9 mouse cellular contexts compared by ENCODE assay signal in the genomic region with DNA sequence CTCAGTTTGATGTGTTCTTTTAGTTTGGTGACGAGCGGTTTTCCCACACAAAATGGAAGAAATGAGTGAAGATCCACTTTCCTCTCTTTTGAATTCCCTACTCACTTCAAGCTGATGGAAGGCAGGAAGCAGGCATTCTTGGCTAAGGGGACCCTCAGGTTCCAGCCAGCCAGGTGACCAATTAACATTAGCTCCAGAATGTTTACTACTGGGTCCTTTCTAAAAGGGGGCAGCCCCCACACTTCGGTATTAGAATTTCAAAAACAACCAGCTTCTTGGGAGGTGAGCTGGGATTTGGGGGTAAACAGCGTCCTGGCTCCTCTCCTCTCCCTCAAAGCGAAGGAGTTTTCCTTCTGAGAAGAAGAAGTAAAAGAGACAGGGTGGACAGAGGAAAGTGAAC.
DNase-seq lines count a peak whose midpoint lies in the region; ATAC-seq and TF ChIP-seq lines count a peak whose summit lies in the region.
"Had no signal": no experiment of that assay in that cellular context is flagged by ENCODE, and none has a peak within 500 bp of the region (broad histone marks: within the 10 kb centered on the region; RNA-seq: fewer than 3 reads in every experiment).

No protein-coding gene starts in this region.

- H3K9me3 ChIP-seq in forebrain, embryonic 12.5 days: no peaks in the 10 kb centered on the region
- no peaks in the 10 kb centered on the region for H3K9me3 ChIP-seq in forebrain, embryonic 11.5 days (ENCODE audit: control insufficient read depth, low read length)
- no peaks in the 10 kb centered on the region for H3K9me3 ChIP-seq in neural tube, embryonic 11.5 days (ENCODE audit: control insufficient read depth, low read length)
- H3K9me3 ChIP-seq in liver, postnatal 0 days (ENCODE audit: low read length): no peaks in the 10 kb centered on the region

- H3K27me3 ChIP-seq in forebrain, embryonic 12.5 days: peaks cover 33% of the 10 kb centered on the region
- H3K27me3 ChIP-seq in forebrain, embryonic 11.5 days (ENCODE audit: control insufficient read depth, insufficient read depth, low read length): no peaks in the 10 kb centered on the region
- peaks cover 8% of the 10 kb centered on the region; the same call in 1 of the 2 replicates for H3K27me3 ChIP-seq in neural tube, embryonic 11.5 days (ENCODE audit: control insufficient read depth, insufficient read depth, low read length)
- peaks cover 8% of the 10 kb centered on the region for H3K27me3 ChIP-seq in liver, postnatal 0 days (ENCODE audit: insufficient read depth, low read length)

- H3K4me3 ChIP-seq in forebrain, embryonic 12.5 days (replicated peaks): peak overlapping the region; percentile 39; the same call in 1 of the 2 replicates
- no peak overlapping the region for H3K4me3 ChIP-seq in forebrain, embryonic 11.5 days (ENCODE audit: low read depth, low read length)
- H3K4me3 ChIP-seq in neural tube, embryonic 11.5 days (ENCODE audit: low read depth, low read length): no peak overlapping the region
- no peak overlapping the region for H3K4me3 ChIP-seq in liver, postnatal 0 days (ENCODE audit: low read depth, low read length)

- H3K27ac ChIP-seq in forebrain, embryonic 12.5 days: no peak overlapping the region
- H3K27ac ChIP-seq in forebrain, embryonic 11.5 days (ENCODE audit: low read depth, low read length): no peak overlapping the region
- no peak overlapping the region for H3K27ac ChIP-seq in neural tube, embryonic 11.5 days (ENCODE audit: low read depth, low read length)
- H3K27ac ChIP-seq in liver, postnatal 0 days (ENCODE audit: low read depth): no peak overlapping the region

- H3K36me3 ChIP-seq in forebrain, embryonic 12.5 days (replicated peaks): no peaks in the 10 kb centered on the region
- H3K36me3 ChIP-seq in forebrain, embryonic 11.5 days (ENCODE audit: control insufficient read depth, insufficient read depth, low read length): no peaks in the 10 kb centered on the region
- H3K36me3 ChIP-seq in neural tube, embryonic 11.5 days (ENCODE audit: control insufficient read depth, insufficient read depth, low read length): no peaks in the 10 kb centered on the region
- H3K36me3 ChIP-seq in liver, postnatal 0 days (replicated peaks; ENCODE audit: insufficient read depth, low read length): no peaks in the 10 kb centered on the region

- no peak for DNase-seq in forebrain, embryonic 11.5 days (ENCODE audit: low spot score)
- no peak for DNase-seq in neural tube, embryonic 11.5 days (ENCODE audit: low spot score)
- no peak for DNase-seq in neural tube, embryonic 10.5 days (ENCODE audit: extremely low spot score, low spot score)
- DNase-seq in liver, postnatal 0 days: no peak
- DNase-seq in spleen, postnatal 36 days (ENCODE audit: low spot score in 2 of 2): no peak
- DNase-seq in retina, postnatal 1 day: no peak
- DNase-seq in spleen, postnatal 14 days (ENCODE audit: low spot score in 2 of 2): no peak
- DNase-seq: lung, postnatal 14 days had no signal

- no peak for TF ChIP-seq CTCF in liver, postnatal 0 days (IDR thresholded peaks at IDR 0.05; ENCODE audit: low read depth)

- no peak for TF ChIP-seq EP300 in liver, postnatal 0 days (IDR thresholded peaks at IDR 0.05; ENCODE audit: low read depth)

- H3K4me1 ChIP-seq in forebrain, embryonic 12.5 days: peaks cover 25% of the 10 kb centered on the region
- peaks cover 9% of the 10 kb centered on the region for H3K4me1 ChIP-seq in forebrain, embryonic 11.5 days (replicated peaks; ENCODE audit: control insufficient read depth, insufficient read depth, low read length)
- H3K4me1 ChIP-seq in neural tube, embryonic 11.5 days (ENCODE audit: control insufficient read depth, insufficient read depth, low read length): peaks cover 5% of the 10 kb centered on the region; the same call in 1 of the 2 replicates
- H3K4me1 ChIP-seq in liver, postnatal 0 days (ENCODE audit: insufficient read depth): no peaks in the 10 kb centered on the region

- ATAC-seq in forebrain, embryonic 12.5 days (ENCODE audit: low FRiP score): no peak
- no peak for ATAC-seq in forebrain, embryonic 11.5 days (replicated peaks; ENCODE audit: low FRiP score)
- no peak for ATAC-seq in neural tube, embryonic 11.5 days (ENCODE audit: insufficient read depth, low FRiP score, low TSS enrichment)
- ATAC-seq in liver, postnatal 0 days: no peak

- no peak overlapping the region for H3K9ac ChIP-seq in forebrain, embryonic 12.5 days
- no peak overlapping the region for H3K9ac ChIP-seq in forebrain, embryonic 11.5 days (ENCODE audit: low read length)
- H3K9ac ChIP-seq in neural tube, embryonic 11.5 days (ENCODE audit: low read length): no peak overlapping the region
- no peak overlapping the region for H3K9ac ChIP-seq in liver, postnatal 0 days (replicated peaks)

- peak overlapping the region; percentile 70 for H3K4me2 ChIP-seq in forebrain, embryonic 12.5 days
- no peak overlapping the region for H3K4me2 ChIP-seq in forebrain, embryonic 11.5 days (ENCODE audit: low read depth, low read length, severe bottlenecking)
- H3K4me2 ChIP-seq in neural tube, embryonic 11.5 days (ENCODE audit: low read depth): peak overlapping the region; percentile 61; the same call in 1 of the 2 replicates
- H3K4me2 ChIP-seq in liver, postnatal 0 days (ENCODE audit: low read depth, low read length): peak overlapping the region; percentile 62

- WGBS in forebrain, embryonic 12.5 days: 30% methylated on average over 5 of the region's 5 CpGs
- WGBS in forebrain, embryonic 11.5 days: 38% methylated on average over 5 of the region's 5 CpGs
- 40% methylated on average over 5 of the region's 5 CpGs for WGBS in neural tube, embryonic 11.5 days
- WGBS in liver, postnatal 0 days (ENCODE audit: insufficient replicate concordance): 33% methylated on average over 5 of the region's 5 CpGs
